Mouse (Mus musculus): ENCODE results near the gene Cphx3. TPM values are rescaled to one million over a fixed set of nuclear protein-coding genes. Genes with fewer than 3 reads are reported as not detected.
"Not testable (repeated sequence)": the region's sequence is repeated elsewhere in the genome, so short reads cannot be mapped to it uniquely, and the experiment has no call there.

Gene Cphx3
- not detected for total RNA-seq (2021)

DNA sequence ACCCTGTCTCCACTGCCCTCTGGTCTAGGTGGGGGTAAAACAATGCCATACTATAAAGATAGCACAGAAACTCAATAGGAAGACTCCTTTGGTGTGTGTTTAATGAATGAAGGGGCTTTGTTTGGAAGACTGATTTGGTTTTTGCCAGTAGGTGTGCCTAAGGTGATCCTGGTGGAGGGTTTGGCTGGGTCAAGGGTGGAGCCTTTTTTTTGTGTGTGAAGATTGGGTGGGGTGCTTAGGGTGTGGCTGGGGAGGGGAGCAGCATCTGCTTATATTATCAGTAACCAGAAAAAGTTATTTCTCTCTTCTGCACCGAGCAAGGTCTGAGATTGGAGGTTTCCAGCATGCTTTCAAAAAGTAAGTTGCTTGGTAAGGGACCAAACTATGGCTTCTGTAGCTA lies at the start of gene Cphx3:
Gene Cphx3 (plus strand): TSS at position 301 of the 400 bp plus-strand sequence.
- intact Hi-C loops (cut with DNase I); DNase-seq (ENCODE audit: low spot score): not testable (repeated sequence)

DNA sequence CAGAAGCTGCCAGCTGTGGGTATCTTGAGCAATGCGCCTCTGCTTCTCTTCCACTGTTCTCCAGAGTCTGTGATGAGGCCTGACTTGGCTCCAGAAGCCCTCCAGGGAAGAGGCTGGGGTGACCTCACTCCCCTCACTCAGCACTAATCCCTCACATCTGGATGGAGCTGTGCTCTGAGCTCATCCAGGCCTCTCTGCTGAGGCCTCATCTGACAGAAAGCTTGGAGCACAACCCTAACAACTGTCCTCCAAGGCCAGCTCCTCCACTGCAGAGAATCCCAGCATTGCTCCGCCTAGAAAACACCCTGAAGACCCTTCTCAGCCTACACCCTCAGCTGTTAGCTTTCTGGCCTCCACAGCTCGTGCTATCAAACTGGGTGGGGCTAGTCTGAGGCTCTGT lies 47.7 kb upstream of the Cphx3 start:
- DNase-seq (ENCODE audit: low spot score); intact Hi-C loops (cut with DNase I): not testable (repeated sequence)

DNA sequence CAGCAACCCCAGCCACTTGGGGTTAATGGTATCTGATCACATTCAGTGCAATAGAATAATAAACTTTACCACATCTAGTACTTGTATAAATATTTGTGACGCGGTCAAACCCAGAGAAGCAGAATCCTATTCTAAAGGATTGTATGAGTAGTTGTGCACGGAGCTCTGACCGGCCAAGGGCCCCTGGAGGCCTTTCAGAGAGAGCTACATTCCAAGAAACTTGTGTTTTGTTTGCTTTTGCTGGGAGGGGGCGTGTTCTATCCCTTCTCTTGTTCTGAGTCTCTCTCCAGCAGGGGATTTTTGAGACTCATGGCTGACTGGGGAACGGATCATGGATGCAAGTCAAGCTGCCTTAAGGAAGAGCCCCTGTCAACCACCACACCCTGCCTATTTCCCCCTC lies 46.7 kb upstream of the Cphx3 start:
- DNase-seq (ENCODE audit: low spot score); intact Hi-C loops (cut with DNase I): not testable (repeated sequence)

DNA sequence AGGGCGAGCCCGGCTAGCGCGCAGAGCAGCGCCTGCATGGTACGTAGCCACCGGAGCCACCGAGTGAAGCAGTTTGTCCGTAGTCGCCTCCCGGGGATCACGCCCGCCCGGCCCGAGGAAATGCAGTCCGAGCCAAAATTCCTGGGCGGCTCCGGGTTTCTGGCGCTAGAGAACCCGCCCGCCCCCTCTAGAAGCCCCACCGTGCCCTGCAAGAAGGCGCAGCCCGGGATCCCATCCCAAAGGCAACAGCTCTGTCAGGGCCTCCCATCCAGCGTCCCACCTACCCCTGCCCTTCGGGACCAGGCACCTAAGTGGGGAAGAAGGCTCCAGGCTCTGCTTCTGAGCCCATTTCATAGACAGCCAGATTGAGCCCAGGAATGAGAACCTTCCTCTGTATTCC lies 39.5 kb upstream of the Cphx3 start, which contains the start of gene Gm9780:
Gene Gm9780 (minus strand): TSS at position 101 of the 400 bp plus-strand sequence.
- intact Hi-C loops (cut with DNase I); DNase-seq (ENCODE audit: low spot score): not testable (repeated sequence)

DNA sequence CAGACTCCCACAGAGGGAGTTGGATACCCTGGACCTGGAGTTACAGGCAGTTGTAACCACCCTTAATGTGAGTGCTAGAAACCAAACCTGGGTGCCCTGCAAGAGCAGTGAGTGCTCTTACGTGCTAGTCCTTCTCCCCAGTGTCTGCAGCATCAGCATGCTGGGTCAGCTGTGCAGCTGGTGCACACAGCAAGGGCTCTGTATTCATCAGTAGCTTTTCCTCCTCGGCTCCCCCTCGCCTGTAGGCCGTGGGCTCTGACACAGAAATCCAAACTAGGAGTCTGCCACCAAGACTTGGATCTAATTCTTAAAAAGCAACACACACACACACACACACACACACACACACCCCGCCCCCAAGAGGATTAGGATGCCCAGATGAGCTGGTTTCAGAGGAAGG lies 37.1 kb upstream of the Cphx3 start:
- intact Hi-C loops (cut with DNase I); DNase-seq (ENCODE audit: low spot score): not testable (repeated sequence)

DNA sequence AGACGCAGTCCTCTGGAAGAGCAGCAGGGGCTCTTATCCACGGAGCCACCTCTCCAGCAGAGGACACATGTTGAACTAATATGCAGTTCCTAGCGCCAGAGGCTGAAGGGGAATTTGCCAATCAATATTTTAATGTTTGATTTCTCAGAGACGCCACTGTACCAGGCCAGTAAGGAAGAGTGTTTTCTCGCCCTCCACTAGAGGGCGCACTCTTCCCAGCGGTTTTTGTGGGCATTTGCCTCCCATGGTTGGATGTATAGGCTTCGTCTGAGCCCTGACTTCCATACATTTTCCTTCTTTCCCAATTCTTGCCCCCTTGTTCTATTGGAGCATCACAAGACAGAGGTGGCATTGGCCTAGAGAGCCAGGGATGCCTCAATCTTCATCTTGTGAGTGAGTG lies 35.1 kb upstream of the Cphx3 start:
- DNase-seq (ENCODE audit: low spot score); intact Hi-C loops (cut with DNase I): not testable (repeated sequence)

DNA sequence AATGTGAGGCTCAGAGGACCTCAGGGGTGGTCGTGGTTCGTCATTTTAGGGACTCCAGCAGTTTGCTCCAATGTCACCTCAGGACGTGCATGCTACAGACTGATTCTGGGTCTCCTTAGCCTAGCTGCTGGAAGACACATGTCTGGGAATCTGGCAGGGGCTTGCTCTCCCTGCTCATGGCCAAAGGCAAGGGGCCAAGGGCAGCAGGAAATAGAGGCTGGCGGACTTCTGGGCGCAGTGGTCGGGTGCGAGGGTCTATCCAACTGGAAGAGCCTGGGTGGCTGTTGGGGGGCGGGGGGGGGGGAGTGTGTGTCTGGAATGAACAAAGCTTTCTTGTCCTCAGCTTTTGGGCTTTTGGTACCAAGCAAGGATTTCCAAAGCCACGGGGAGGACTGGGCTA lies 33.3 kb upstream of the Cphx3 start:
- DNase-seq (ENCODE audit: low spot score); intact Hi-C loops (cut with DNase I): not testable (repeated sequence)

DNA sequence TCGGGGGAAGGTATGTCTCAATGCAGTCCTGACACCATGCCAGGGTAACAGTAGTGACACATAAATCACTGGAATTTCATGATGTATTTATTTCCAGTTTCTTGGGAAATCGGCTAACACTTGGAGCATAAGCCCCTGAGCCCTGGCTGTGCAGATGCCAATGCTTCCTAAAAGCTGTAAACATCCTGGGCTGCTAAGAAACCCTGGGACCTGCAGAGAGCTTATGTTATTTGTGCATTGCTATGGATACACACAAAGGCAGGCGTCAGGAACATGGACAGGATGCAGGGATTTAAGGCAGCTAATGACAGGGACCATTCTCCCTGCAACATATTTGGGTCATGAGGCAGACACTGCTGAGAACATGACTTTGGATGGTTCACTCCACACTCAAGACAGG lies 23.9 kb upstream of the Cphx3 start:
- intact Hi-C loops (cut with DNase I); DNase-seq (ENCODE audit: low spot score): not testable (repeated sequence)

DNA sequence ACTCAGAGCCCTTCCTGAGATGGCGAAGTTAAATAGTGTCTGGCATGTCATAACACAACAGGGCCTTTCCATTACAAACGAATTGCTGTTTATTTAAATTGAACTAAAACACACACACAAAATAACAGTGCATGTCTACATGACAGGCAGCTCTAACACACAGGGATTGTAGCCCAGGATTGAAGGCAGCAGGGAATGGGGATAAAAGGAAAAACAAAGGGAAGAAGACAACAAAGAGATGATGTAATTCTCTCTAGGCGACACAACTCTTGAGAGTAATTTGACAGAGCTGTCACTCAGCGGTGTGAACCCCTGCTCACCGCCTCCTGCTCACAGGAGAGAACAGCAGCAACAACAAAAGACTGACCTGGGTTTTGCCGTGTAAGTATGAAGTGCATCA lies 22.7 kb upstream of the Cphx3 start:
- intact Hi-C loops (cut with DNase I); DNase-seq (ENCODE audit: low spot score): not testable (repeated sequence)

DNA sequence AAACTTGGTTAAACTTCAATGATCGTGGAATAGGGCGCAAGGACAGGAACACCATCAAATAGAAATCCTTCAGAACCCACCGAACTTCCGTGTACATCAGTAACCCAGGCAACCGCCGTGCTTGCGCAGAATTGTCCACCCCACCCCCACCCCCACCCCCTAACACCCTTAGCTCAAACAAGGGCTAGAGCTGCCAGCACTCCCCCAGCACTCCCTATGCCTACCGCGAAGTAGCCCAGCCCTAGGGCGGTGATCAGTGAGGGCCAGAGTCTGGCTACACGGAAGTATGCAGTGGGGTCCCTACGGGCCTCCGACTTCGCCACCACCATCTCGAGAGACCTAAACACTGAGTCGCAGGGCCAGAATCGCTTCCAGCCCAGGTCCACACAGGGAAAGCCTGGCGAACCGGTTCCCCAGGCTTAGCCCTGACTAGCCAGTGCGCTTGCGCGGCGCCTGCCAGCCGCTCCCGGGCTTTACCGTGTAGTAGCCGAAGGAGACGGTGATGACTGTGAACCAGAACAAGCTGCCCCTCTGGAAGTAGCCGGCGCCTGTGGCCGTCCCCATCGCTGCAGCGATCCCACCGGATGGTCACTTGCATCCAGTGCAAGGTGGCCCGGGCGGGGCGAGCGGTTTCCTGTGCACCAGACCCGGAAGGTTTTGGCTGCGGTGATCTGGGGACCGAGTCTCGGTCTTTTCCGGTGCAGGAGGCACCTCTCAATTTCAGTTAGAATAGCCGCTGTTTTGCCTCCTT lies 15.3 kb upstream of the Cphx3 start:
- intact Hi-C loops (cut with DNase I); DNase-seq (ENCODE audit: low spot score): not testable (repeated sequence)

DNA sequence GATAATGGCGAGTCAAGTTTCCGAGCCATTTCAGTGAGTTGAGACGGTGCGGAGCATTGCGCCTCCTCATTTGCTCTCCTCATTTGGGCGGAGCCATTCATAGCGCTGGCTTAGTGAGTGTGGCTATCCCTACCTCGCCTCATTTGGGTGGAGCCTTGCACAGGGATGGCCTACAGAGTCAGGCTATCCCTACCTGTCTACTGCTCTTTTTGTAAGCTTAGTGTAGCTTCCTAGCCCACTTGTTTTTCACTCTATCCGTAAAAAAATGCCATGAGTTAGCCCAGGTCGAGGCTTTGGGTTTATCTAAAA lies 14.8 kb upstream of the Cphx3 start, which contains the start of gene Tmem254c:
Gene Tmem254c (minus strand): TSS at position 31 of the 309 bp plus-strand sequence.
- intact Hi-C loops (cut with DNase I); DNase-seq (ENCODE audit: low spot score): not testable (repeated sequence)

DNA sequence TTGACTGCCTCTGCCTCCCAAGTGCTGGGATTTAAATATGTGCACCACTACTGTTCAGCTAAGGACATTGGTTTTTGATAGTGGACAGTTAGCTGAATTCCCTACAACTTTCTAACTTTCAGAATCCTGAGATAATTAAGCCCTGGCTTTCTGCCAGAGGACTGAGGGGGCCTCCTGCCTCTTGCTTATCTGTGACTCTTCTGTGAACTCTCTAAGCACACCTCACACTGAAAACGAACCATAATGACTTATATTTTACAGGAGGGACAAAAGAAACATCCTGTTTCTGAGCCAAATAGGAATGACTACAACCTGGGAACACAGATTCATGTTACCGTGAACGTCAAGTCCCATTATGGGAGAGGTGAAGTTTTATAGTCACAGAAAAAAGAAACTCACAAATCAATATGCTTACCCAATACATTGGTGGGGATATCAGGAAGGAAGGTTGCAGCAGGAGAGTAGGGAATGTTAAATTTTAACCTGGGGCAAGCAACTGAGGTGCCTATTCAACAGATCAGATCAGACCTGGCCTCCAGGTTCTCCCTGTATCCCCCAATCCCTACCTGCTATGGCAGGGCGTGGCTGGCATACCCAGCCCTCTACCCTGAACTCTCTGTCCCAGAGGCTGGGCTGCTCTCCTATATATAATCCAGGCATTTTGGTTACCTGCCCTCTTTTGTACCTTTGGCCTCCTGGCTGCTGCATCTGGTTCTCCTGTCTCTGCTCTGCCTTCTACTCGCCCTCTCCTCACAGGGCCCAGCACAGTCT lies 5.3 kb upstream of the Cphx3 start:
- intact Hi-C loops (cut with DNase I): not testable (repeated sequence)

DNA sequence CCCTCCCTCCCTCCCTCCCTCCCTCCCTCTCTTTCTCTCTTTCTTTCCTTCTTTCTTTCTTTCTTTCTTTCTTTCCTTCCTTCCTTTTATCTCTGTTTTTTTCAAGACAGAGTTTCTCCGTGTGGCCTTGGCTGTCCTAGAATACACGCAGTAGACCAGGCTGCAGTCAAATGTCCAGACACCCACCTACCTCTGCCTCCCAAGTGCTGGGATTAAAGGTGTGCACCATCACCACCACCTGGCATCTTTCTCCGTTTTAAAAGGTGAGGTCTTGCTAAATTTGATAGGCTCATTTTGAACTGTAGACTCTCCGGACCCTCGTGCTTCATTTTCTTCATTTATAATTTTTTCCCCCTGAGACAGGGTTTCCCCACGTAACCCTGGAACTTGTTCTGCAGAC lies 881 bp upstream of the Cphx3 start, which contains the start of gene Cphx2:
Gene Cphx2 (plus strand): TSS at position 301 of the 400 bp plus-strand sequence.
- intact Hi-C loops (cut with DNase I); DNase-seq (ENCODE audit: low spot score): not testable (repeated sequence)

More for the DNA sequence above, 5.3 kb upstream of the Cphx3 start:
- DNase-seq (ENCODE audit: low spot score): not testable (repeated sequence)

DNA sequence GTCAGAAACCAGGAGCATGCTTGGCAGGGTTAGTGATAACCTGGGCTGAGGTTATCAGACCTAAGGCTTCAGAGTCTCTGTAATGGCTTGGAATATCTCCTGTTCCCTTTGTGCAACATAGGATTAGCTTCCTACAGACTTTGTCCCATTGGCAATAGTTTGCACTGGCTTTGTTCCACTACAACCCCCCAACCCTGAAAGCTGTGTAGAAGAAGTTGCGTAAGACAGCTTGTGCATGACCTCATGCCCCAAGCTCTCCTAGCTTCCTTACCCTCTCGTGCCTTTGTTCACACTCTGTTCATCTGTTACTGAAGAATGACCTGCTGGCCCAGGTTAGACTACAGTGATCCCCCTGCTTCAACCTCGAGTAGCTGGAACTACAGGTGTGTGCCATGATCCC lies 15.5 kb downstream of the Cphx3 start:
- intact Hi-C loops (cut with DNase I); DNase-seq (ENCODE audit: low spot score): not testable (repeated sequence)

DNA sequence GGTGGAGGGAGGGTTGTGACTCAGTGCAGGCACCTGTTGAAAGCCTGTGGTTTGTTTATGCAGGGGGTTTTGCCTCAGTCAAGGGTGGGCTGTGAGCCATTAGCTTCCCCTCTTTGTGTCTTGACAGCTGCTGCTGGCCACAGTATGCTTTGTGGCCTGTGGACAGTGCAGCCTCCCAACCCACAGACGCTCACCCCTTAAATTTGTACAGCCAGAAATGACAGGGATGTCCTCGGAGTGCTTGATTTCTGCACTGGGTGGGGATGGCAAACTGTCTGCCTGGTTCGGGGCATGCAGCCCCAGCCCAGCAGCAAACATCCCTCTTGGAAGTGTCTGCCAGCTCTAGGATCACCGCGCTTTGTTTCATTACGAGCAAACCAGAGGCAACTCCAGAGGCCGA lies 36.1 kb downstream of the Cphx3 start, which contains the start of gene Duxbl2:
Gene Duxbl2 (plus strand): TSS at position 200 of the 400 bp plus-strand sequence.
- DNase-seq (ENCODE audit: low spot score); intact Hi-C loops (cut with DNase I): not testable (repeated sequence)

DNA sequence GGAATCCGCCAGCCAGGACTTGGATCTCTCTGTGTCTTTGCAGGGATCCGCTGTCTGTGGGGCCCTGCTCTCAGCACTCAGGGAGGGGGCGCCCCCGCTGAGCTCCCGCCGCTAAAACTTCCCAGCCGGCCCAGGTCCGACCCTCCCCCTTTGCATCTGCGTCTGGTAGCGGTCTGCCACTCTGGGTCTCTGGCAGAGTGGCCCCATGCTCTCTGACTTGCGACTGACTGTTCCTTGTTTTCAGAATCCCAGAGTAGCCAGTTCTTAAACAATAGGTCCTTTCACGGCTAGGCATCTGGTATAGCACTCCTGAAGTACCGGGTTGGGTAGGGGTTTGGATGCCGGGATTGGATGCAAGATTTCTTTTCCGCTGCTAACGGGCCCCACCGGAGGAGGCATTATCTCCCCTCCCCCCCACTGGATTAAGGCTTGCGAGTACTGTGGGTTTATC lies 36.5 kb downstream of the Cphx3 start:
- intact Hi-C loops (cut with DNase I); DNase-seq (ENCODE audit: low spot score): not testable (repeated sequence)

DNA sequence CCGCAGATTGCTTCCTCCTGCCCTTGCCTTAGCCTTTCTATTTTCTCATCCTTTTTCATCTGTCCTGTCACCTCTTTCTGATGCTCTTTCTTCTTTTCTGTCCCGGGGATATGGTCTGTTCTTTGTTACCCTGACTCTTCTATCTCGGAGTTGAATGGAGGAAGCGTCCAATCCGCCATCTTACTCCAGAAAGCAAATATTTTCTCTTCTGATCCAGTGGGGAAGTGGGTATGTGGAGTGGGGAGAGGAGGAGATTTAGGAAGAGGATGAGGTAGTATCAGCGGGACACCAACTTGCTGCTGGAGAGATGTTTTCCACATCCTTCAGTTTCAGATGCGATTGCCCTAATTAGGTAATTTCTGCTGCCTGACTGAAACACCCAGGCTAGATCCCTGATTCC lies 37.0 kb downstream of the Cphx3 start:
- DNase-seq (ENCODE audit: low spot score); intact Hi-C loops (cut with DNase I): not testable (repeated sequence)

DNA sequence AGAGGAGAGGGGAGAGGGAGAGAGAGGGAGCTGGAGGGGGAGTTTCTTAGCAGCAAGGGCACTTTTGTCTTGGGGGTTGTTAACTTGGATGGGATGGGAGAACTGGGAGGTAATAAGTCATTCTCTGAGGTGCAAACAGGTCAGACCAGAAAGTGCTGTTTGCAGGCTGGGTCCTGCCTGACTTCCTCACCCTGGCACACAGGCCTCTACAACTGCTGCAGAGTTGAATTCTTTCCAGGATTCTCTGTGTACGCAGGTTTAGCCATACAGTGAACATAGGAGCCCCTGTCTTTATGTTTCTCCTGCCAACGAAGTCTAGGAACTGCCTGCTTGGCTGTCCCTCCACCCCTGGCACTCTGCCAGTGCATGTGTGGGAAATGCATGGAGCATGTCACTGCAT lies 65.0 kb downstream of the Cphx3 start:
- intact Hi-C loops (cut with DNase I); DNase-seq (ENCODE audit: low spot score): not testable (repeated sequence)

DNA sequence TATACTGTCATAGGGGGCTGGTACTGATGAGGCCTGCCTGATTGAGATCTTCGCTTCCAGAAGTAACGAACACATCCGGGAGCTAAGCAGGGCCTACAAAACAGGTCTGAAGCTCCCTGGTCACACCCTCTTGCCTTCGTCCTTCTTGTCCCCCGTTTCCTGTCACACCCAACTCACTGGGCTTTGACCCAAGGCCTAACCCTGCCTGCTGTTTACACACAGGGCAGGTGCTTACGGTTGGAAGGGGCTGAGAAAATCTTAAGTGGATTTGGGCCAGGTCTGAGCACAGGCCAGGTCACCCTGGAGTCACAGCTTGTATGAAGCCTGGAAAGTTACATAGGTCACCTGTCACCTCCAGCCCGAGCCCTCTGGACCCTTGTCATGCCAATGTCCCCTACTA lies 73.9 kb downstream of the Cphx3 start:
- intact Hi-C loops (cut with DNase I): not testable (repeated sequence)

DNA sequence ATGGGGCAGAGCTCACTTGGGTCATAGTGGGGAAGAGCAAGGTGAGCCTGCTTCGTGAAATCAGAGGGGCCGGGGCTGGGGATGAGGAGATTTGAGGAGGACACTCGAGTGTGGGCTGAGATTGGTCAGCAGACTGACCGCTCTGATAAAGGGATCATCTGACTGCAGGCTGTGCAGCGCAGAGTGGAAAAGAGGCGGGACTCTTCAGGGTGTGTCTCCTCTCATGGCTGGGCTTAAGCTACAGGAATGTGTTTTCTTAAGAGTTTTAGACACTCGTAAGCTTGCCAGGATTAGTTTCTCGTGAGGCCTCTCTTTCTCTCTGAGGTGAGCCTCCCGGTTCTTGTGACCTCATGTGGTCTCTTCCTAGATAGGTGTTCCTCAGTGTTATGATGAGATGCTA lies 79.1 kb downstream of the Cphx3 start:
- intact Hi-C loops (cut with DNase I); DNase-seq (ENCODE audit: low spot score): not testable (repeated sequence)

More for the DNA sequence above, 73.9 kb downstream of the Cphx3 start:
- DNase-seq (ENCODE audit: low spot score): not testable (repeated sequence)
